Mouse (Mus musculus) G1E (cell line): Measurements from ENCODE around the gene Pear1.

Source experiments
- CTCF ChIP-seq: IDR thresholded peaks from 2 replicates; pipeline ENCODE4 v1.5.1; 2012; ENCODE audit warnings: low read depth, low read length, inconsistent platforms, mixed read lengths
- GATA1 ChIP-seq: IDR thresholded peaks from 2 replicates; pipeline ENCODE4 v1.6.1; 2012; ENCODE audit warnings: borderline replicate concordance, low read length, inconsistent platforms, mixed read lengths
- TAL1 ChIP-seq: conservative IDR thresholded peaks from 2 replicates; pipeline ENCODE4 v1.6.1; 2012; ENCODE audit warnings: low read depth, low read length, inconsistent platforms, mixed read lengths

GRCm38 (mm10) chr3:87728696-87729095, 95.4 kb downstream of the Pear1 start:
- TF ChIP-seq CTCF (no peak), TAL1 (no peak), GATA1 (no peak)
